Mouse (Mus musculus): ENCODE results near the gene Ccl21b.
"Not testable (repeated sequence)": the region's sequence is repeated elsewhere in the genome, so short reads cannot be mapped to it uniquely, and the experiment has no call there.

The Ccl21b gene

GRCm38 (mm10) chr4:42255467-42255866 is at the start of gene Ccl21b:
Ccl21b (plus strand) TSS chr4:42255767.
- DNase-seq (ENCODE audit: low spot score in 2 of 2), result not testable (repeated sequence)

DNA sequence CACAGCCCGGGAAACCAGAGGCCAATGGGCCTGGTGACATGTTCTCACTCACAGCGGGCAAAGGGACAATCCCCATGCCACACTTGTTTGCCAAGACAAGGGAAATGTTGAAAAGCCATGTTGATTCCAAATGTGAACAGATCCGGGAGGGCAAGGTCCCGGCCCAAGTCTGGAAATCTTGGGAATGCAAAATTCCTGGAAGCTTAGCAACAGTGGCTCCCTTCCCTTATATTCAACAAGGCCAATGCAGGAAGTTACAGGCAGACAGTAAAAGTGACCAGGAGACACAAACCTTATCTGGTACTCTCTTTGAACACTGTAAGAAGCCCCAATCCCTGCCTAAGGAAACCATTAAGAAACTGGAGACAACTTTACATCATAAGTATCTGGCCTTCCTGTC is 15.2 kb upstream of the Ccl21b start, which contains the start of gene Gm10600:
Gm10600 (plus strand) TSS at position 301 of the 400 bp plus-strand sequence.
- not testable (repeated sequence) for DNase-seq (ENCODE audit: low spot score in 2 of 2)

GRCm38 (mm10) chr4:42293967-42294366 is 38.4 kb downstream of the Ccl21b start, which contains the start of gene Gm21953:
Gm21953 (plus strand) TSS chr4:42294267.
- not testable (repeated sequence) for DNase-seq (ENCODE audit: low spot score in 2 of 2)
